Mouse (Mus musculus) midbrain, embryonic 13.5 days (tissue): Measurements from ENCODE around the gene Dab2ip. TPM values are rescaled to one million over a fixed set of nuclear protein-coding genes. Genes with fewer than 3 reads are reported as not detected.

ENCODE experiments used
- ATAC-seq: fragments of 200-750 bp; cut with Nextera tagmentation; 2 replicates; pipeline ENCODE4 v1.8.0; 2017; ENCODE audit warnings: mild to moderate bottlenecking, moderate TSS enrichment, moderate library complexity
- H3K27ac ChIP-seq: fragments of 300-500 bp; sonication (generic); 2 replicates; pipeline ENCODE4 v1.5.1; 2015; ENCODE audit warnings: inconsistent platforms, mild to moderate bottlenecking, moderate library complexity
- H3K27me3 ChIP-seq: fragments of 300-500 bp; sonication (generic); 2 replicates; pipeline ENCODE4 v1.6.1; 2015; ENCODE audit warnings: mild to moderate bottlenecking, inconsistent platforms
- H3K36me3 ChIP-seq: fragments of 300-500 bp; sonication (generic); 2 replicates; pipeline ENCODE4 v1.6.1; 2015; ENCODE audit warnings: mild to moderate bottlenecking, inconsistent platforms
- H3K4me1 ChIP-seq: fragments of 300-500 bp; sonication (generic); replicated peaks from 2 replicates; pipeline ENCODE4 v1.6.1; 2015; ENCODE audit warnings: inconsistent platforms
- H3K4me2 ChIP-seq: fragments of 300-500 bp; sonication (generic); replicated peaks from 2 replicates; pipeline ENCODE4 v1.6.1; 2015; ENCODE audit warnings: moderate library complexity, mild to moderate bottlenecking, inconsistent platforms
- H3K4me3 ChIP-seq: fragments of 300-500 bp; sonication (generic); replicated peaks from 2 replicates; pipeline ENCODE4 v1.5.1; 2015; ENCODE audit warnings: mild to moderate bottlenecking, inconsistent platforms
- H3K9ac ChIP-seq: fragments of 300-500 bp; sonication (generic); replicated peaks from 2 replicates; pipeline ENCODE4 v1.6.1; 2015; ENCODE audit warnings: mild to moderate bottlenecking, inconsistent platforms
- H3K9me3 ChIP-seq: fragments of 300-500 bp; sonication (generic); 2 replicates; pipeline ENCODE4 v1.6.1; 2016; ENCODE audit warnings: mild to moderate bottlenecking, inconsistent platforms
- WGBS: fragments of 180-500 bp; shearing (Covaris S2); methylation state at CpG from one replicate; pipeline ENCODE4 v1.1.7; 2015; 5-methylcytosine and 5-hydroxymethylcytosine counted together
- polyA plus RNA-seq: library from polyadenylated mRNA; unstranded; fragments of >200 nt; fragmentation: Nextera tagmentation; extraction: Ambion mirVana; gene quantifications from 2 replicates; pipeline ENCODE4 v1.2.1, GENCODE M21; 2015

The Dab2ip gene
- polyA plus RNA-seq, 1 experiment from 2014 or later, result 36.3 TPM

GRCm38 (mm10) chr2:35565051-35565836 lies 7.2 kb downstream of the Dab2ip start:
- Histone ChIP-seq H3K27ac (no peak overlapping the region), H3K36me3 (no peaks in the 10 kb centered on the region), H3K9ac (no peak overlapping the region), H3K4me3 (no peak overlapping the region), H3K9me3 (no peaks in the 10 kb centered on the region), H3K4me1 (no peaks in the 10 kb centered on the region), H3K27me3 (no peaks in the 10 kb centered on the region), H3K4me2 (no peak overlapping the region)
- no peak for ATAC-seq
- 87% methylated on average over 6 of the region's 6 CpGs for WGBS

GRCm38 (mm10) chr2:35566957-35567693 lies 9.1 kb downstream of the Dab2ip start:
- 88% methylated on average over 11 of the region's 11 CpGs for WGBS
- Histone ChIP-seq H3K27me3 (no peaks in the 10 kb centered on the region), H3K4me1 (no peaks in the 10 kb centered on the region), H3K36me3 (no peaks in the 10 kb centered on the region), H3K27ac (no peak overlapping the region), H3K4me3 (no peak overlapping the region), H3K4me2 (no peak overlapping the region), H3K9ac (no peak overlapping the region), H3K9me3 (no peaks in the 10 kb centered on the region)
- peak; percentile 53; the same call in 1 of the 2 replicates for ATAC-seq

- no peak for ATAC-seq
- Histone ChIP-seq H3K36me3 (no peaks in the 10 kb centered on the region), H3K4me3 (no peak overlapping the region), H3K9ac (no peak overlapping the region), H3K27ac (no peak overlapping the region), H3K4me2 (no peak overlapping the region), H3K4me1 (no peaks in the 10 kb centered on the region), H3K9me3 (no peaks in the 10 kb centered on the region), H3K27me3 (no peaks in the 10 kb centered on the region)
- 94% methylated on average over 4 of the region's 4 CpGs for WGBS
Measured at GRCm38 (mm10) chr2:35567694-35568149, 9.7 kb downstream of the Dab2ip start.

GRCm38 (mm10) chr2:35570743-35571142 lies 12.7 kb downstream of the Dab2ip start:
- no peaks in the 10 kb centered on the region for H3K4me1 ChIP-seq
- 52% methylated on average over 4 of the region's 4 CpGs for WGBS
- no peak for ATAC-seq
- H3K27me3 ChIP-seq, result no peaks in the 10 kb centered on the region
- no peaks in the 10 kb centered on the region for H3K36me3 ChIP-seq
- H3K4me3 ChIP-seq, result no peak overlapping the region
- H3K4me2 ChIP-seq, result no peak overlapping the region
- no peaks in the 10 kb centered on the region for H3K9me3 ChIP-seq
- no peak overlapping the region for H3K9ac ChIP-seq
- no peak overlapping the region for H3K27ac ChIP-seq

GRCm38 (mm10) chr2:35574643-35575042 lies 16.6 kb downstream of the Dab2ip start:
- Histone ChIP-seq H3K9ac (no peak overlapping the region), H3K27me3 (no peaks in the 10 kb centered on the region; the same call in 1 of the 2 replicates), H3K4me2 (no peak overlapping the region), H3K27ac (no peak overlapping the region), H3K9me3 (no peaks in the 10 kb centered on the region), H3K4me1 (no peaks in the 10 kb centered on the region), H3K4me3 (no peak overlapping the region), H3K36me3 (no peaks in the 10 kb centered on the region)
- no peak for ATAC-seq
- WGBS, result 48% methylated on average over 1 of the region's 1 CpGs

GRCm38 (mm10) chr2:35576675-35577074 lies 18.6 kb downstream of the Dab2ip start:
- Histone ChIP-seq H3K9ac (no peak overlapping the region), H3K36me3 (no peaks in the 10 kb centered on the region), H3K4me3 (no peak overlapping the region), H3K4me1 (peaks cover 5% of the 10 kb centered on the region), H3K9me3 (no peaks in the 10 kb centered on the region), H3K27me3 (peaks cover 20% of the 10 kb centered on the region), H3K27ac (no peak overlapping the region), H3K4me2 (no peak overlapping the region)
- 85% methylated on average over 3 of the region's 3 CpGs for WGBS
- no peak for ATAC-seq

GRCm38 (mm10) chr2:35580111-35580510 lies 22.0 kb downstream of the Dab2ip start:
- Histone ChIP-seq H3K27me3 (peaks cover 54% of the 10 kb centered on the region), H3K36me3 (no peaks in the 10 kb centered on the region), H3K9me3 (no peaks in the 10 kb centered on the region), H3K4me1 (peaks cover 20% of the 10 kb centered on the region), H3K4me3 (no peak overlapping the region), H3K9ac (no peak overlapping the region), H3K4me2 (no peak overlapping the region), H3K27ac (no peak overlapping the region)
- WGBS, result 67% methylated on average over 4 of the region's 4 CpGs
- no peak for ATAC-seq

GRCm38 (mm10) chr2:35581501-35582340 lies 23.7 kb downstream of the Dab2ip start:
- H3K4me3 ChIP-seq, result peak overlapping the region; percentile 49
- peaks cover 68% of the 10 kb centered on the region for H3K27me3 ChIP-seq
- H3K4me1 ChIP-seq, result peaks cover 20% of the 10 kb centered on the region
- H3K36me3 ChIP-seq, result no peaks in the 10 kb centered on the region
- H3K27ac ChIP-seq, result no peak overlapping the region
- H3K4me2 ChIP-seq, result peak overlapping the region; percentile 91
- peak overlapping the region; percentile 67 for H3K9ac ChIP-seq
- whole genome bisulfite sequencing, result under 1% methylated on average over 74 of the region's 76 CpGs
- no peaks in the 10 kb centered on the region for H3K9me3 ChIP-seq
- peak; percentile 37 for ATAC-seq

GRCm38 (mm10) chr2:35582341-35582941 lies 24.4 kb downstream of the Dab2ip start:
- peak overlapping the region; percentile 49 for H3K4me3 ChIP-seq
- WGBS, result under 1% methylated on average over 42 of the region's 46 CpGs
- no peak overlapping the region for H3K27ac ChIP-seq
- H3K36me3 ChIP-seq, result no peaks in the 10 kb centered on the region
- peak overlapping the region; percentile 91 for H3K4me2 ChIP-seq
- peak overlapping the region; percentile 67 for H3K9ac ChIP-seq
- H3K4me1 ChIP-seq, result peaks cover 25% of the 10 kb centered on the region
- H3K27me3 ChIP-seq, result peaks cover 68% of the 10 kb centered on the region
- H3K9me3 ChIP-seq, result no peaks in the 10 kb centered on the region
- peak; percentile 44 for ATAC-seq

GRCm38 (mm10) chr2:35583406-35583805 lies 25.3 kb downstream of the Dab2ip start:
- Histone ChIP-seq H3K27me3 (peaks cover 76% of the 10 kb centered on the region), H3K4me3 (no peak overlapping the region)

GRCm38 (mm10) chr2:35584011-35584410 lies 25.9 kb downstream of the Dab2ip start:
- Histone ChIP-seq H3K27ac (no peak overlapping the region), H3K4me2 (no peak overlapping the region), H3K4me3 (no peak overlapping the region), H3K4me1 (peaks cover 40% of the 10 kb centered on the region), H3K9ac (no peak overlapping the region), H3K36me3 (no peaks in the 10 kb centered on the region), H3K27me3 (peaks cover 82% of the 10 kb centered on the region), H3K9me3 (no peaks in the 10 kb centered on the region)
- ATAC-seq, result no peak
- WGBS, result 95% methylated on average over 3 of the region's 3 CpGs

More at GRCm38 (mm10) chr2:35583406-35583805, 25.3 kb downstream of the Dab2ip start:
- Histone ChIP-seq H3K9ac (no peak overlapping the region), H3K4me2 (peak overlapping the region; percentile 91), H3K36me3 (no peaks in the 10 kb centered on the region), H3K27ac (no peak overlapping the region), H3K4me1 (peaks cover 34% of the 10 kb centered on the region), H3K9me3 (no peaks in the 10 kb centered on the region)
- 53% methylated on average over 5 of the region's 5 CpGs for WGBS
- ATAC-seq, result no peak
